Mouse (Mus musculus) kidney, embryonic 16.5 days (tissue): Measurements from ENCODE around the gene Prkcz. TPM values are rescaled to one million over a fixed set of nuclear protein-coding genes. Genes with fewer than 3 reads are reported as not detected.
A peak's percentile ranks its signal among the peaks of the same experiment; 100 is the strongest.

ENCODE experiments used
- ATAC-seq: fragments of 200-750 bp; cut with Nextera tagmentation; 2 replicates; pipeline ENCODE4 v1.8.0; 2017; ENCODE audit warnings: moderate TSS enrichment; ENCODE audit not compliant: low FRiP score, low TSS enrichment
- H3K27ac ChIP-seq: fragments of 300-500 bp; sonication (generic); 2 replicates; pipeline ENCODE4 v1.5.1; 2014; ENCODE audit warnings: low read length
- H3K27me3 ChIP-seq: fragments of 300-500 bp; sonication (generic); 2 replicates; pipeline ENCODE4 v1.6.1; 2014; ENCODE audit warnings: low read length, control low read depth, mixed read lengths; ENCODE audit not compliant: insufficient read depth
- H3K36me3 ChIP-seq: fragments of 300-500 bp; sonication (generic); 2 replicates; pipeline ENCODE4 v1.6.1; 2014; ENCODE audit warnings: low read length, control low read depth, mixed read lengths; ENCODE audit not compliant: insufficient read depth
- H3K4me1 ChIP-seq: fragments of 300-500 bp; sonication (generic); 2 replicates; pipeline ENCODE4 v1.6.1; 2014; ENCODE audit warnings: low read length, control low read depth, mixed read lengths; ENCODE audit not compliant: insufficient read depth
- H3K4me2 ChIP-seq: fragments of 300-500 bp; sonication (generic); replicated peaks from 2 replicates; pipeline ENCODE4 v1.6.1; 2014; ENCODE audit warnings: low read depth, low read length
- H3K4me3 ChIP-seq: fragments of 300-500 bp; sonication (generic); 2 replicates; pipeline ENCODE4 v1.5.1; 2014; ENCODE audit warnings: mild to moderate bottlenecking, low read length
- H3K9ac ChIP-seq: fragments of 300-500 bp; sonication (generic); replicated peaks from 2 replicates; pipeline ENCODE4 v1.6.1; 2014; ENCODE audit warnings: low read length
- H3K9me3 ChIP-seq: fragments of 300-500 bp; sonication (generic); 2 replicates; pipeline ENCODE4 v1.6.1; 2016; ENCODE audit warnings: low read length, control low read depth
- WGBS: fragments of 180-500 bp; shearing (Covaris S2); extraction: QIAGEN DNeasy Blood & Tissue Kit; methylation state at CpG from one replicate; pipeline ENCODE4 v1.1.7; 2014; 5-methylcytosine and 5-hydroxymethylcytosine counted together
- polyA plus RNA-seq: library from polyadenylated mRNA; unstranded; fragments of >200 nt; fragmentation: Nextera tagmentation; extraction: Ambion mirVana; gene quantifications from 2 replicates; pipeline ENCODE4 v1.2.1, GENCODE M21; 2015

Gene Prkcz
- 17.3 and 17.9 TPM in 2 replicates for polyA plus RNA-seq

DNA sequence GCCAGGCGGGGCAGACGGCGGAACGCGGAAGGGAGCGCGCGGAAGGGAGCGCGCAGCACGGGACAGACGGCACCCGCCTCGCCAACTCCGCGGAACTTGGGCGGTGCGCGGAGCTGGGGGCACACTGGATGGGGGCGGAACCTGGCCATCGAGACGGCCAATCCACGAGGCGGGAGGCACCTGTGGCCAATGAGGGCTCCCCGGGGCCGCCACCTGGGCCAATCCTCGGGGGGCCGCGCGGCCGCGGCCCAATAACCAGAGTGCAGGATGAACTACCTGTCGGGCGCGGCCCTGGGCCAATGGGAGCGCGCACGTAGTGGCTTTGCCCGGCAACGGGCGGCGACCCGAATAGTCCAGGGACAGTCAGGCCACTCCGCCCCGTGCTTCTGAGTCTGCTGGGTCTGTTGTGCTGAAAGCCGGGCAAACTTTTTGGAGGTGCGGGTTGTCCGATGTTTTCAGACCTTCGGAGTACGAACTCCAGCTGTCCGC lies at the start of gene Prkcz:
Gene Prkcz, minus strand, starts transcription at position 59 of the 489 bp plus-strand sequence.
- Histone ChIP-seq H3K27me3 (peaks cover 61% of the 10 kb centered on the region), H3K36me3 (no peaks in the 10 kb centered on the region), H3K9me3 (no peaks in the 10 kb centered on the region), H3K4me3 (peak within 1 kb of the TSS; percentile 58), H3K27ac (peak within 1 kb of the TSS; percentile 70; the same call in 1 of the 2 replicates), H3K4me1 (0 out of 2 replicates have a peak, but pooled peaks cover 12% of the 10 kb centered on the region), H3K9ac (peak within 1 kb of the TSS; percentile 67), H3K4me2 (peak within 1 kb of the TSS; percentile 61)
- under 1% methylated on average over 45 of the region's 51 CpGs for WGBS
- peak; percentile 98 for ATAC-seq

DNA sequence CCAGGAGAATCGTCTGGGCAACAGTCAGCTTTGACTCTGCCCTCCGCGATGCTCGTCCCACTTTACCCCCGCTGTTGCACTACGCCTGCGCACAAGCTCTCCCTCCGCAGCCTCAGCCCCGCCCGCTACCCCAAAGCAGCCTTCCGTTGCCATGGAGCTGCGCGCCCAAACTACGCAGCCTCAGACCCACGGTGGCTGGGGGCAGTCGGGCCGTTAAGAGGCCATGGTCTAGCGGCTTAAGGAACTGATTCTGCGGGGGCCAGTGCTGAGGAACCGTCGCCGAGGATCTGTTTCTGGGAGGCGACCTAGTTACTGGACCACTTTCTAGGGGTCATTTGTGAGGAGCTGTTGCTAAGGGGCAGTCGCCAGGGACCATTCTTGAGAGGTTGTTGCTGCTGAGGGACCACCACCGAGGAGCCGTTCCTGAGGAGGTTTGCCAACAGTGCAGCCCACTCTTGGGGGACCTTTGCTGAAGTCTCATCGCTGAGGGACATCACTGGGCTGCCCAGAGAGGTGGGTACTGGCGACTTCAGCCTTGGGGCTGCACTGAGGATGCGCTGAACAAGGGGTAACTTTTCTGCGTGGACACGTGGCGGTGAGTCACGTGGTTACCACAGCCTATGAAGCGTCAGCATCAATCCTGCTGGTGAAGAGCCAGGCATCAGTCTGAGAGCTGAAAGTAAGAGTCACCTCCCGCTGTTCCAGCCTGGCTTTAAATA lies 48.1 kb upstream of the Prkcz start, which contains the start of gene Cfap74:
Gene Cfap74, plus strand, starts transcription at position 133 of the 719 bp plus-strand sequence.
- Histone ChIP-seq H3K9ac (peak within 1 kb of the TSS; percentile 49), H3K27me3 (no peaks in the 10 kb centered on the region), H3K4me2 (peak within 1 kb of the TSS; percentile 74), H3K4me3 (peak within 1 kb of the TSS; percentile 54), H3K27ac (no peak within 1 kb of the TSS), H3K4me1 (peaks cover 6% of the 10 kb centered on the region; the same call in 1 of the 2 replicates), H3K36me3 (no peaks in the 10 kb centered on the region), H3K9me3 (peaks cover 2% of the 10 kb centered on the region; the same call in 1 of the 2 replicates)
- under 1% methylated on average over 35 of the region's 35 CpGs for WGBS
- ATAC-seq = peak; percentile 97

DNA sequence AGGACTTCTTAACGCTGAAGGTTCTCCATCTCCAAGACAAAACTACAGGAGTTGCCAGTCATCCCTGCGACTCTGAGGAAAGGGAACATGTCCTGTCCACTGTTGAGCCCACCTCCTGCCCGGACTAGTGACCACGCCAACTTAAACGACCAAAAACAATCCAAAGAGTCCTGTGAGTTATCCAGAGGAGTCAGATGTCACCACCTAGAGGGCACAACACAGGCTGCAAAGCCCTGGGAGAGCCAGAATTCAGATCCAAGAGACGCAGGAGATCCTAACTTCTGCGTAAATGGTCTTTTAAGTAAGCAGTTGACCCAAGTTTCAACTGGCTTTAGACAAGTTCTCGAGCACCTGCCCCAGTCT lies 47.5 kb upstream of the Prkcz start:
- Histone ChIP-seq H3K4me2 (peak overlapping the region; percentile 74), H3K27ac (no peak overlapping the region), H3K4me3 (peak overlapping the region; percentile 54), H3K9me3 (peaks cover 3% of the 10 kb centered on the region; the same call in 1 of the 2 replicates), H3K36me3 (no peaks in the 10 kb centered on the region), H3K27me3 (no peaks in the 10 kb centered on the region), H3K4me1 (peaks cover 6% of the 10 kb centered on the region; the same call in 1 of the 2 replicates), H3K9ac (0 out of 2 replicates have a peak overlapping the region, but pooled peaks have one; percentile 49)
- 3% methylated on average over 8 of the region's 8 CpGs for WGBS
- ATAC-seq = peak; percentile 39; the same call in 1 of the 2 replicates

DNA sequence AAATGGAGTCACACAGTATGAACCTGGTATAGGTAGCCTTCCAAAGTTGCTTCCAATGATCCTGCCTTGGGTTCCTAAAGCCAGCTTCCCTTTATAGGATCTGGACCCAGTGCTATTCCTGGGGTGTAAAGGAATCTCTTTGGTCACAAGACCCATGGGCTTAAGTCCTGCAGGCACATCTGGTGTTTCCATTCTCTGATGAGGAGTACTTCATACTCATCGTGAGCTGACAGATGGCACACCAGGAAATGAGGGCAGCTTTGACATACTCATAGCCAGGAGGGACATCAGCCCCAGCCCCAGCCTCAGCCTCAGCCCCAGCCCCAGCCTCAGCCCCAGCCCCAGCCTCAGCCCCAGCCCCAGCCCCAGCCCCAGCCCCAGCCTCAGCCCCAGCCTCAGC lies 41.3 kb upstream of the Prkcz start:
- no peak overlapping the region for H3K27ac ChIP-seq
- H3K9ac ChIP-seq = no peak overlapping the region
- no peak overlapping the region for H3K4me3 ChIP-seq
- WGBS = 67% methylated on average over 1 of the region's 1 CpGs
- H3K27me3 ChIP-seq = peaks cover 22% of the 10 kb centered on the region
- ATAC-seq = no peak
- peaks cover 6% of the 10 kb centered on the region; the same call in 1 of the 2 replicates for H3K4me1 ChIP-seq
- H3K4me2 ChIP-seq = no peak overlapping the region
- H3K9me3 ChIP-seq = peaks cover 3% of the 10 kb centered on the region; the same call in 1 of the 2 replicates
- H3K36me3 ChIP-seq = no peaks in the 10 kb centered on the region

DNA sequence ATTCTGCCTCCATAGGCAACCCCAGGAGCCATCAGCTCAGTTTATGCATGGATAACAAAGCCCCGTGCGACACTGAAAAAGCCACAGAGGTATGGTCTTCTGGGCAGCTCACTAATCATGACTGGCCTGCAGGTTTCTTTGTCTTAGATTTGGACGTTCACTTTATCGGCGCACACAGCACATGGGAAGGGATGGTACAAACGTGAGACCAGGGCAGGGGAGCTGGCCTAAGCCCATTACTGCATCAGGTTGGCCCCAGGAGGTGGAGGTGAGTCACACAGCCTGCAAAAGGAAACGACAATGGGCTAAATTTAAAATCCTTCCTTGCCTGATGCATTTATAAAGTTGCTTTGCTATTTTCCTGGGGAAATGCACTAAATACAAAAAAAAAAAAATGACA lies 40.0 kb upstream of the Prkcz start:
- ATAC-seq = no peak
- Histone ChIP-seq H3K4me1 (peaks cover 6% of the 10 kb centered on the region; the same call in 1 of the 2 replicates), H3K4me3 (no peak overlapping the region), H3K4me2 (no peak overlapping the region), H3K27ac (no peak overlapping the region), H3K27me3 (peaks cover 32% of the 10 kb centered on the region), H3K9ac (no peak overlapping the region), H3K9me3 (peaks cover 3% of the 10 kb centered on the region; the same call in 1 of the 2 replicates), H3K36me3 (no peaks in the 10 kb centered on the region)
- 75% methylated on average over 7 of the region's 7 CpGs for WGBS

DNA sequence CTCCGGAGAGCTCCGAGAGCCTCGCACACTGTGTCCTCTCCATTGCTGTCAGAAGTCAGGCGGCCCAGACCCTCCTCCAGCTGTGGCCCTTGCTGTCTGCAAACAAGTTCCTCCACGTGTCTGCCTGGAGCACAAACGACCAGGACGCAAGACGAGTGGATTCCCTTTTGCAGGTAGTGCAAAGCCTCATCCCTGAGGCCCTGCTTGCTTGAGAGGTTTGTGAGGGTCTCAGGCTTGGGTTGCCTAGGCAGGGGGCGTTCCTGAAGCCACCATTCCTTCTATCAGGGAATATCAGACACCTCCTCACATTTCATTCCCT lies 37.0 kb upstream of the Prkcz start:
- ATAC-seq = no peak
- H3K27me3 ChIP-seq = peaks cover 32% of the 10 kb centered on the region
- WGBS = 1% methylated on average over 9 of the region's 9 CpGs

DNA sequence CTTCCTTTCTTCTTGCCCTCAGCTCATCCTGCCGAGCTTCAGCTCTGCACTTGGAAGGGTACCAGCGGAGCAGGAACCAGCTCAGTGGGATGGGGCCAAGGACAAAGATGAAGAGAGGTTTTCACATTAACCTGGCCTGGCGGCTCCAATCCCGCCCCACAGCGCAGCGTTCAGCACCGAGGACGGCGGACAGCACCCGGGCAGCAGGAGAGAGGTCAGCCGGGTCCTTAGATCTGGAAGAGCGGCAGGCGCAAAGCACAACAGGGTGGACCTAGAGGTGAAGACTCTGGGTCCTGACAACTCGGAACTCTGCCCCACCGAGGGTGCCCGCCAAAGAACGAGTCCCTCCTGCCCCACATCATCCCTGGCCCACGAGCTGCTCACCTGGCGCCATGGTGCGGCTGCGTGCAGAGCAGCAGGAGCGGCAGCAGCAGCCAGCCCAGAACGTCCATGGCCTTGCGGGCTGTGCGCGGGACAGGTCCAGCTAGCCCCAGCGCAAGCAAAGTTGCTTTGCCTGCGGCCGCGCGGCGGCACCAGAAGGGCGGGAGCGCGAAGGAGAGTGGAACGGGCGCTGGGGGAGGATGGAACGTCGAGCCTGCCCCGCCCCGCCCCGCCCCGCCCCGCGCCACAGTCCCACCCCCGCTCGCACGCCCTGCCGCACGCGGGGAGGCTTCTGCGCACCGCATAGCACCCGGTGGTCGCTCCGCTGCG lies 36.5 kb upstream of the Prkcz start, which contains the start of gene Gabrd:
Gene Gabrd, minus strand, starts transcription at position 602 of the 711 bp plus-strand sequence.
- H3K9me3 ChIP-seq = no peaks in the 10 kb centered on the region
- peak; percentile 71 for ATAC-seq
- under 1% methylated on average over 57 of the region's 57 CpGs for WGBS

More for the DNA sequence above, 37.0 kb upstream of the Prkcz start:
- Histone ChIP-seq H3K9ac (no peak overlapping the region), H3K4me1 (peaks cover 6% of the 10 kb centered on the region; the same call in 1 of the 2 replicates), H3K4me2 (peak overlapping the region; percentile 74), H3K4me3 (peak overlapping the region; percentile 43), H3K27ac (no peak overlapping the region), H3K36me3 (no peaks in the 10 kb centered on the region), H3K9me3 (no peaks in the 10 kb centered on the region)

DNA sequence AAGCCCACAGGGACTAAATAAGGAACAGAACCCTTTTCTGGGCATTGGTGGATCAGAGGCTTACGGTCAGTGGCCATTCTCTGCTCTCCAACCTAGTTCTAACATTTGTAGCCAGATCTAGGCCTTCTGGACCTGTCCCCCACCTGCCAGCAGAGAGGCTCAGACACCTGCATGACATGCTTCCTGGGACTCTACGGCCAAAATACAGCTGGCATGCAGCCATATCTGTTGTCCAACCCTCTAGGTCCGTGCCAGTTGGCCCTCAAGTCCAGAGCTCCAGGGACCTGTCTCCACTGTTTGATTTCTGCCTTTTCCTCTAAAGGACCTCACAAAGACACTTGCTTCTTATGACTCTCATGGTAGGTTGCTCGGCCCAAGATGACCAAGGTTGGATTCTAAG lies 35.6 kb upstream of the Prkcz start:
- H3K4me1 ChIP-seq = peaks cover 6% of the 10 kb centered on the region; the same call in 1 of the 2 replicates
- 85% methylated on average over 4 of the region's 4 CpGs for WGBS
- peaks cover 32% of the 10 kb centered on the region for H3K27me3 ChIP-seq
- H3K36me3 ChIP-seq = no peaks in the 10 kb centered on the region
- no peak for ATAC-seq
- H3K27ac ChIP-seq = no peak overlapping the region
- no peak overlapping the region for H3K9ac ChIP-seq
- H3K9me3 ChIP-seq = no peaks in the 10 kb centered on the region
- H3K4me2 ChIP-seq = no peak overlapping the region
- no peak overlapping the region for H3K4me3 ChIP-seq

More for the DNA sequence above, 36.5 kb upstream of the Prkcz start, which contains the start of gene Gabrd:
- Histone ChIP-seq H3K4me2 (peak within 1 kb of the TSS; percentile 74), H3K9ac (no peak within 1 kb of the TSS), H3K4me3 (peak within 1 kb of the TSS; percentile 43), H3K36me3 (no peaks in the 10 kb centered on the region), H3K27me3 (peaks cover 32% of the 10 kb centered on the region), H3K4me1 (peaks cover 6% of the 10 kb centered on the region; the same call in 1 of the 2 replicates), H3K27ac (no peak within 1 kb of the TSS)

DNA sequence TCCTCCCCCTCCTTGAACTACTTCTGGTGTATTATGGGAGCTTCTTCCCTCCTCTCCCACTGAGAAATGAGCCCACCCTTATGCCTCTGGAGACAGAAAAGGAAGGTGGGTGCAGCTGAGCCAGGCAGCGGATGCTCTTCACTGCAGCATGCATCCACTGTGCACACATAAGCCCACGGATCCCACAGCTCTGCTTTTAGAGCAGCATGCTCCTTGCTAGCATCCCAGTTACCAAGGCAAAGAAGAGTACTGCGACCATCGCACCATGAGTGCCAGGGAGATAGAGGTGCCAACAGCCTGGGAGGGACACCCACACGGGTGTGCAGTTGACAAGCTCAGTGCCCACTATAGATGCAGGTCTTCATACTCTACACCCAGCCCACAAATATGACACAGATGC lies 34.3 kb upstream of the Prkcz start:
- Histone ChIP-seq H3K36me3 (no peaks in the 10 kb centered on the region), H3K9me3 (no peaks in the 10 kb centered on the region), H3K27me3 (peaks cover 29% of the 10 kb centered on the region), H3K4me3 (no peak overlapping the region), H3K9ac (no peak overlapping the region), H3K4me2 (no peak overlapping the region), H3K4me1 (peaks cover 6% of the 10 kb centered on the region; the same call in 1 of the 2 replicates), H3K27ac (no peak overlapping the region)
- no peak for ATAC-seq
- WGBS = 80% methylated on average over 5 of the region's 5 CpGs
